Mouse (Mus musculus): ENCODE data around the gene Lce3a. TPM values are rescaled to one million over a fixed set of nuclear protein-coding genes. Genes with fewer than 3 reads are reported as not detected.

Lce3a gene
- not detected for polyA plus RNA-seq (2017; shearing (Covaris generic))

DNA sequence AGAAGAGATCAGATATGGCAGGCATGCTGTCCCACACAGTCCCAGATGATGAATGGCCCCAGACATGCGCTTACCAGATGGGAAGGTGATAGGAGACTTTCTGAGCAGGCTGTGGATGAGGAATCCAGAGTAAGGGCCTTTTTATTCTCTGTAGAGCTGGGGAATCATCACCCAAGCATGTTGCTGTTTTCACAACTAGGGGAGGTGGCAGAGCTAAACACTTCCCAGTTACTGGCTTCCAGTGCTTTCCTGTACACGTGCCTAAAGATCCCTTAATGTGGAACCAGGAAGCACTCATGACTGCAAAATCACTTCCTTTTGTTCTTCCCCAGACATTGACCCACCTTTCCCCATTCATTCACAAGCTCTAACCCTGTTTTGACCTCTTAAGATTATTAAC lies at the start of gene Lce3a:
Lce3a (minus strand) TSS at position 101 of the 400 bp plus-strand sequence.

DNA sequence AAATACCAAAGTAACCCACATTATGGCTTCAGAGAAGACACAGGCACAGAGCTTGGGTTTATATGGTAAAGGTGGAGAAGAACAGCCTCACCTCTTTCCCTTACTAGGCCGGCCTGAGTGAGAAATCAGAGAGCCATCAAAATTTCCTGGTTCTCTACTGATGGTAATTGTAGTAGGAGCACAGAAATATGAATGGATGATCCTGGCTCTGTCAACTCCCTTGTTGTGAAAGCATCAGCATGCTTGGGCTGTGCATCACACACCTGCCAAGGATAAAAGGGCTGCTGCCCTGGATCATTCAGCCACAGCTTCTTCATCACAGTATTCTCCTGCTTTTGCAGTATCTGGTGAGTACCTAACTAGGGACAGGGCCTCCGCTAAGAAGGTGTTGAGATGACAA lies 40.7 kb upstream of the Lce3a start, which contains the start of gene Lce3e:
Lce3e (plus strand) TSS at position 301 of the 400 bp plus-strand sequence.

DNA sequence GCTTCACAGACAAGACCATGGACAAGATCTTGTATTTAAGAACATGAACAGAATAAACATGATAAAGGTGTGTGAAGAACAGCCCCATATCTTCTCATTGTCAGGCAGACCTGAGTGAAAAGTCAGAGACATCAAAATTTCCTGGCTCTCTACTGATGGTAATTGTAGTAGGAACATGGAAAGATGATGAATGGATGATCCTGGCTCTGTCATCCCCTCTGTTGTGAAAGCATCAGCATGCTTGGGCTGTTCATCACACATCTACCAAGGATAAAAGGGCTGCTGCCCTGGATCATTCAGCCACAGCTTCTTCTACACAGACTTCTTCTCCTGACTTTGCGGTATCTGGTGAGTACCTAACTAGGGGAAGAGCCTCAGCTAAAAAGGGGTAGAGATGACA lies 31.1 kb upstream of the Lce3a start, which contains the start of gene Lce3d:
Lce3d (plus strand) TSS at position 301 of the 400 bp plus-strand sequence.

DNA sequence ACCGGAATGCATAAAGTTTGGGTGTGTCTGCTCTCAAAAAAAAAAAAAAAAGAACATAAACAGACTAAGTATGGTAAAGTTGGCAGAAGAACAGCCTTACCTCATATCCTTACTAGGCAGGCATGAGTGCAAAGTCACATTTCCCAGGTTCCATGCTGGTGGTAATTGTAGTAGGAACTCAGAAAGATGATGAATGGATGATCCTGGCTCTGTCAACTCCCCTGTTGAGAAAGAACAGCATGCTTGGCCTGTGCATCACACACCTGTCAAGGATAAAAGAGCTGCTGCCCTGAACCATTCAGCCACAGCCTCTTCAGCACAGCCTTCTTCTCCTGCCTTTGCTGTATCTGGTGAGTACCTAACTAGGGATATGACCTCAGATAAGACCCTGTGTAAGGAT lies 18.2 kb upstream of the Lce3a start, which contains the start of gene Lce3c:
Lce3c (plus strand) TSS at position 301 of the 400 bp plus-strand sequence.

DNA sequence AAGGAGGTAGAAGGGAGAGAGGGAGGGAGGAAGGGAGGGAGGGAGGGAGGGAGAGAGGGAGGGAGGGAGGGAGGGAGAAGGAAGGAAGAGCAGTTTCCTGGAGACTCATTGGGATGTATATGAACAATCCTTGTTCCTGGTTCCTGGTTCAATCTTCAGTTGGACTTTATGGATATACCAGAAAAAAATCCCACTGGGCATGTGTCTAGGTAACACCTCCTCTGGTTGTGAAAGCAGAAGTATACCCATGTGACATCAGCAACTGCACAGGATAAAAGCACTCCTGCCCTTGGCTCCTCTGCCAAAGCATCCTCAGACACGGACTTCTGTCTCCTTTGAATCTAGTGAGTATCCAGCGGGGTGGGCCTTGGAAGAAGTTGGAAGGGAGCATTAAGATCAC lies 6.6 kb upstream of the Lce3a start, which contains the start of gene Lce3b:
Lce3b (plus strand) TSS at position 301 of the 400 bp plus-strand sequence.

Other genes with a start within 250 kb of the Lce3a start
- not detected for gene Lce1c, start 247.0 kb downstream of the Lce3a start, polyA plus RNA-seq (2017; shearing (Covaris generic))
- gene Lce1d, start 239.0 kb downstream of the Lce3a start, polyA plus RNA-seq (2017; shearing (Covaris generic)): not detected
- gene Lce1e, start 217.2 kb downstream of the Lce3a start, polyA plus RNA-seq (2017; shearing (Covaris generic)): not detected
- gene Lce1f, start 205.9 kb downstream of the Lce3a start, polyA plus RNA-seq (2017; shearing (Covaris generic)): not detected
- gene Gm38119, start 187.1 kb downstream of the Lce3a start, polyA plus RNA-seq (2017; shearing (Covaris generic)): not detected
- not detected for gene Lce1g, start 173.9 kb downstream of the Lce3a start, polyA plus RNA-seq (2017; shearing (Covaris generic))
- not detected for gene Lce1h, start 161.2 kb downstream of the Lce3a start, polyA plus RNA-seq (2017; shearing (Covaris generic))
- not detected for gene Lce1i, start 147.3 kb downstream of the Lce3a start, polyA plus RNA-seq (2017; shearing (Covaris generic))
- gene Lce1j, start 135.7 kb downstream of the Lce3a start, polyA plus RNA-seq (2017; shearing (Covaris generic)): not detected
- not detected for gene Lce1k, start 118.3 kb downstream of the Lce3a start, polyA plus RNA-seq (2017; shearing (Covaris generic))
- gene Kprp, start 99.0 kb downstream of the Lce3a start, polyA plus RNA-seq (2017; shearing (Covaris generic)): not detected
- gene Lce1l, start 74.9 kb downstream of the Lce3a start, polyA plus RNA-seq (2017; shearing (Covaris generic)): not detected
- gene 2310050C09Rik, start 56.0 kb downstream of the Lce3a start, polyA plus RNA-seq (2017; shearing (Covaris generic)): not detected
- not detected for gene Lce3b, start 6.7 kb upstream of the Lce3a start, polyA plus RNA-seq (2017; shearing (Covaris generic))
- not detected for gene Lce3c, start 18.3 kb upstream of the Lce3a start, polyA plus RNA-seq (2017; shearing (Covaris generic))
- gene Lce3d, start 31.2 kb upstream of the Lce3a start, polyA plus RNA-seq (2017; shearing (Covaris generic)): not detected
- gene Lce3e, start 40.8 kb upstream of the Lce3a start, polyA plus RNA-seq (2017; shearing (Covaris generic)): not detected
- gene Lce3f, start 66.0 kb upstream of the Lce3a start, polyA plus RNA-seq (2017; shearing (Covaris generic)): not detected
- not detected for gene Crct1, start 89.5 kb upstream of the Lce3a start, polyA plus RNA-seq (2017; shearing (Covaris generic))
- not detected for gene Lce1m, start 92.8 kb upstream of the Lce3a start, polyA plus RNA-seq (2017; shearing (Covaris generic))
- gene Gm4858, start 142.6 kb upstream of the Lce3a start, polyA plus RNA-seq (2017; shearing (Covaris generic)): 0.74 TPM
- gene Crnn, start 218.6 kb upstream of the Lce3a start, polyA plus RNA-seq (2017; shearing (Covaris generic)): not detected

Data from inflammation-experienced regulatory T-cells, adult 16 weeks (primary cell).